Mouse (Mus musculus): ENCODE data around the gene Ano4. TPM values are rescaled to one million over a fixed set of nuclear protein-coding genes. Genes with fewer than 3 reads are reported as not detected.

Gene Ano4
- polyA plus RNA-seq, 2 experiments from 2014 or later = not detected

Other genes starting within 250 kb of the Ano4 start
- 1 to 10 TPM; 1.5 to 3.3 TPM for gene Gas2l3, start 99.2 kb upstream of the Ano4 start, polyA plus RNA-seq (2017; shearing (Covaris generic))
- not detected for gene Nr1h4, start 188.8 kb upstream of the Ano4 start, polyA plus RNA-seq (2017; shearing (Covaris generic))